Mouse (Mus musculus) bone marrow macrophage, adult 2 months (primary cell): ENCODE results near the gene Tert. TPM values are rescaled to one million over a fixed set of nuclear protein-coding genes. Genes with fewer than 3 reads are reported as not detected.

Source experiments
- H3K27ac ChIP-seq: 2 replicates; pipeline ENCODE4 v1.5.1; 2012; ENCODE audit warnings: low read depth, low read length; ENCODE audit not compliant: insufficient read depth
- H3K4me1 ChIP-seq: 2 replicates; pipeline ENCODE4 v1.6.1; 2012; ENCODE audit warnings: low read length; ENCODE audit not compliant: control insufficient read depth, insufficient read depth
- H3K4me3 ChIP-seq: 2 replicates; pipeline ENCODE4 v1.5.1; 2012; ENCODE audit warnings: mild to moderate bottlenecking, low read length, moderate library complexity; ENCODE audit not compliant: insufficient read depth
- CTCF ChIP-seq: IDR thresholded peaks from 2 replicates; pipeline ENCODE4 v1.5.1; 2012; ENCODE audit warnings: low read depth, mild to moderate bottlenecking, low read length, moderate library complexity
- POLR2A ChIP-seq: IDR thresholded peaks from 2 replicates; pipeline ENCODE4 v1.6.1; 2012; ENCODE audit warnings: mild to moderate bottlenecking, low read depth, low read length, borderline replicate concordance
- polyA plus RNA-seq: library from polyadenylated mRNA; stranded (reverse); fragments of >200 nt; gene quantifications from 2 replicates; pipeline ENCODE4 v1.2.4, GENCODE M21; 2012; ENCODE audit not compliant: missing spikeins, insufficient read depth, insufficient read length

Tert gene
- polyA plus RNA-seq, 1 experiment = not detected

DNA sequence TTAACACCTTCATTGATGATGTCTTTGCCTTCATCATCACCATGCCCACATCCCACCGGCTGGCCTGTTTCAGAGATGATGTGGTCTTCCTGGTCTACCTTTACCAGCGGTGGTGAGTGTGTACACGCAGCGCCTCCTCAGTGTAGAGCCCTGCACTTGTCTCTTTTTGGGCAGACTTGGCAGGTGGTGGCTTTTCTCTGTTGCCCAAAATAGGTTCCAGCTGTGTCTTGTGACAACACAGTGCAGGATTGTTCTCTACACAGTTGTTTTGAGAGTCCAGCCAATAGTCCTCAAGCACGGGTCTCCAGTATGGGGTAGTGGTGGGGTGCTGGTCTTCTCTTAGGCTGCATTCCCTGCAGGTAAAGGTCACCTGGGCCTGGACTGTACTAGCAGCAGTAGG lies 8.3 kb upstream of the Tert start:
- TF ChIP-seq CTCF (no peak), POLR2A (no peak)
- Histone ChIP-seq H3K27ac (no peak overlapping the region), H3K4me3 (no peak overlapping the region), H3K4me1 (no peaks in the 10 kb centered on the region)

DNA sequence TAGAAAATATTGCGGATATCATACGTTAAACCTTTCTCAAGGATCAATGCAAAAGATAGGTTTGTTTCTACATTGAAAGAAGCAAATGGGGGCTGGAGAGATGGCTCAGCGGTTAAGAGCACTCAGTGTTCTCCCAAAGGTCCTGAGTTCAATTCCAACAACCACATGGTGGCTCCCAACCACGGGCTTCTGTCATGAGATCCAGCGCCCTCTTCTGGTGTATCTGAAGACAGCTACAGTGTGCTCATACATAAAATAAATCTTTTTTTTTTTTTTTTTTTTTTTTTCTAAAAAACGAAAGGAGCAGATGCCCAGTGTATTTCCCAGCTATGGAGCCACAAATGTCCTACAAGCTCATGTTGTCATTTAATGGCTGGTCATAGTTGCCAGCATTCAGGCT lies 6.1 kb upstream of the Tert start:
- TF ChIP-seq CTCF (peak; percentile 36), POLR2A (no peak)
- Histone ChIP-seq H3K27ac (no peak overlapping the region), H3K4me1 (no peaks in the 10 kb centered on the region), H3K4me3 (no peak overlapping the region)

DNA sequence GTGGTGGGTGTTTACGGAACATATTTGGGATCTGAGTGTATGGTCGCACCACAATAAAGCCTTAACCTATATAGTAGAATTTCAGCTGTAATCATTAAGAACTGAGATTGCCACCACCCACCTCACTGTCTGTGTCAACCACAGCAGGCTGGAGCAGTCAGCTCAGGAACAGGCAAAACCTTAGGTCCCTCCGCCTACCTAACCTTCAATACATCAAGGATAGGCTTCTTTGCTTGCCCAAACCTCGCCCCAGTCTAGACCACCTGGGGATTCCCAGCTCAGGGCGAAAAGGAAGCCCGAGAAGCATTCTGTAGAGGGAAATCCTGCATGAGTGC lies 334 bp upstream of the Tert start:
- no peak overlapping the region for H3K27ac ChIP-seq
- TF ChIP-seq CTCF = no peak
- TF ChIP-seq POLR2A = no peak
- no peaks in the 10 kb centered on the region for H3K4me1 ChIP-seq
- H3K4me3 ChIP-seq = peak overlapping the region; percentile 59

DNA sequence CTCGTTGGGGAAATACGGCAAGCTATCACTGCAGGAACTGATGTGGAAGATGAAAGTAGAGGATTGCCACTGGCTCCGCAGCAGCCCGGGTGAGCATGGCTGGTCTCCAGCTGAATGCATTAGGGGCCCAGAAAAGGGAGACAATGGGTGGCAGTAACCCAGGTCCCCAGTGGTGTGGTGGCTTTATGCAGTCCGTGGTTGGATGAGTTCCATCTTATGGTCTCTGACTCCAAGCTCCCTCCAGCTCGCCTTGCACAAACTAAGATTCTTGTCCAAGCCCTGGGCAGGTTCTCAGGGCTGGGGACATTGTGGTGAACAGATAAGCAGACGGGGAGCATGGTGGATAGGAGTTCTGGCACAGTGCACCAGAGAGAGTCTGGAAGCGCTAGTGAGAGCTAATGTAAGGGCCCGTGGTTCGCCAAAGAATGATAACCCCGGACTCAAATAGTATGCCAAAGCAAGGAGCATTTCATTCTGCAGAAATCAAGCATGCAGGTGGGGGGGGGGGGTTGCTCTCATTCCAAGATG lies 1.9 kb downstream of the Tert start:
- no peak overlapping the region for H3K27ac ChIP-seq
- TF ChIP-seq CTCF (no peak), POLR2A (no peak)
- no peak overlapping the region for H3K4me3 ChIP-seq
- H3K4me1 ChIP-seq = no peaks in the 10 kb centered on the region

DNA sequence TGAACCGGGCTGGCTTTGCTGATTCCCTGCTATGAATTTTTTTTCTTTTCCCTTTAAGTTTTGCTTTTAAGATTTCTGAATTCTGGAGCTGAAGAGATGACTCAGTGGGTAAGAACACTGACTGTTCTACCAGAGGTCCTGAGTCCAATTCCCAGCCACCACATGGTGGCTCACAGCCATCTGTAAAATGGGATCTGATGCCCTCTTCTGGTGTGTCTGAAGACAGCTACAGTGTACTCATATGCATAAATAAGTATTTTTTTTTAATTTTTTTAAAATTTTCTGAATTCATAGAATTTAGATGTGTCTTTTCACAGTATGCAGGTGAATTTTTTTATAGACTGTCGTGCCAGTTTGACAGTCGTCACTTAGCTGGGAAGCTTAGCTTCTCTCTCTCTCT lies 5.1 kb downstream of the Tert start:
- Histone ChIP-seq H3K4me3 (no peak overlapping the region), H3K27ac (no peak overlapping the region), H3K4me1 (no peaks in the 10 kb centered on the region)
- TF ChIP-seq CTCF (no peak), POLR2A (no peak)

DNA sequence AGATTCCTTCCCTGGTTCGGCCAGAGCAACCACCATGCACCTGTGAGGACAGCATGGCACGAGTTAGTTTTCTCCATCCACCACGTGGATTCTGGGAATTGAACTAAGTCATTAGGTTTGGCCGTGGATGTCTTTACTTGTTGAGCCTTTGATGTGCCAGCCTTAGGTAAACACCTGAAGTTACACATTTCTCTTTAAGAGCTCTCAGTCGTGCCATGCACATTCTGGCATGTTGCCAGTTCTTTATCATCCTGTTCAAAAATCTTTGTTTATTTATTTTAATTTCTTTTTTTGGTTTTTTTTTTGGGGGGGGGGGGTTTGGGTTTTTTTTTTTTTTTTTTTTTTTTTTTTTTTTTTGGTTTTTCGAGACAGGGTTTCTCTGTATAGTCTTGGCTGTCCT lies 11.1 kb downstream of the Tert start:
- no peaks in the 10 kb centered on the region for H3K4me1 ChIP-seq
- H3K4me3 ChIP-seq = no peak overlapping the region
- TF ChIP-seq CTCF (no peak), POLR2A (no peak)
- no peak overlapping the region for H3K27ac ChIP-seq

DNA sequence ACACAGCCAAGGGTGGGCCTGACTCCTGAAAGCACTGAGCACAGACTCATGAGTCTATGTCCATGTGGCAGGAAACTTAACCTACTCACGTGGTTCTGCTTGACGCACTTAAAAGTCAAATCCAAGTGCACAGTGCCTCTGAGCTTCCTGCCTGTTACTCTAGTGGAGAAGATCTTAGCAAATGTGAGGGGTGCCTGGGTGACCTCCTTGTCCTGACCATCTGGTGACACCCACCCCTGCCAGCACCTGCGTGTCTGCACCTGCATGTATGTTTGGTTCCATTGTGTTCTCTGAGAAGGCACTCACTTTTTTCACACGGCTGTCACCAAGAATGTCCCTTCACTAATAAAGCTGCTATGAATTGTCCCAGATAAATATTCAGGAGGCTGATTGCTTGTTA lies 14.6 kb downstream of the Tert start:
- TF ChIP-seq POLR2A (no peak), CTCF (no peak)

DNA sequence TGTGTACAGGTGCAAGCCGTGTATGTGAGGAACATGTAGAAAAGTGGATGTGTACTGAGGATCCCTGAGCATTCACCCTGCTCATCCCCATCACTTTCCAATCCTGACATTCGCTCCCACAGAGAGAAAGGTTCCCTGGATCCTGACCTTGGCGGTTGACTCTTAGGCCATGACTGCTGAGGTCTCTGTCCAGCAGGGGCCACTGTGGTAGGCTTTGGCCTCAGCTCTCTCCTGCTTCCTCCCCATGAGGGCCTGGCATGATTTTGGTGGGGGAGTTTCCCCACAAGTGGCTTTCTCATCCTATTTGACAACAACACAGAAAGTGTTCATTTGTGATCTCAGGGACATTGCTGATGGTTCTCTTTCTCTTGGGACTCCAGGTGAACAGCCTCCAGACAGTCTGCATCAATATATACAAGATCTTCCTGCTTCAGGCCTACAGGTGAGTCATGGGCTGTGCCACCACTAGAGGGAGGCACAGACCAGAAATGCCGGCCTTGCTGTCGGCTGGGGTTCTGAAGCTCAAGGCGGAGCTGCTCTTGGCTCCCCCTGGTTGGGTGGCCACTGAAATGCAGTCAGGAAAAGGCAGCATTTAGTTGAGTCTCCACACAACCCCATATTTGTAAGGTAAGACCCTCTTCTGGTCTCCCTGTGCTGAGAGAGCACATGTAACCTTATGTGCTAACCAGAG lies 19.8 kb downstream of the Tert start:
- Histone ChIP-seq H3K4me1 (no peaks in the 10 kb centered on the region), H3K4me3 (no peak overlapping the region), H3K27ac (no peak overlapping the region)
- no peak for TF ChIP-seq POLR2A
- TF ChIP-seq CTCF = peak; percentile 44

More for the DNA sequence above, 14.6 kb downstream of the Tert start:
- no peak overlapping the region for H3K27ac ChIP-seq
- no peak overlapping the region for H3K4me3 ChIP-seq
- H3K4me1 ChIP-seq = no peaks in the 10 kb centered on the region

DNA sequence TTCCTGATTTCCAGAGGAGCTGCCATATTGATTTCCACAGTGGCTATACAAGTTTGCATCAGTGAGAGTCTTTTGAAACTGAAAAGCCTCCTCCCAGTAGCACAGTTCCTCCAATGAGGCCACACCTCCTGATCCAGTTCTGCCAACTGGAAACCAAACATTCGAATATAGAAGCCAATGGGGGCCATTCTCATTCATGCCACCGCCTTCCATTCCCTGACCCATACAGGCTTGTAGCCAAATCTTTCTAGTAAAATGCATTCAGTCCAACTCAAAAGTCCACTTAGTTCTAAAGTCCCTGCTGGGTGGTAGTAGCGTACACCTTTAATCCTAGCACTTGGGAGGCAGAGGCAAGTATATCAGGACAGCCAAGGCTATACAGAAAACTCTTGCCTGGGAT lies 26.6 kb downstream of the Tert start:
- Histone ChIP-seq H3K27ac (no peak overlapping the region), H3K4me1 (no peaks in the 10 kb centered on the region), H3K4me3 (no peak overlapping the region)
- no peak for TF ChIP-seq POLR2A
- no peak for TF ChIP-seq CTCF

DNA sequence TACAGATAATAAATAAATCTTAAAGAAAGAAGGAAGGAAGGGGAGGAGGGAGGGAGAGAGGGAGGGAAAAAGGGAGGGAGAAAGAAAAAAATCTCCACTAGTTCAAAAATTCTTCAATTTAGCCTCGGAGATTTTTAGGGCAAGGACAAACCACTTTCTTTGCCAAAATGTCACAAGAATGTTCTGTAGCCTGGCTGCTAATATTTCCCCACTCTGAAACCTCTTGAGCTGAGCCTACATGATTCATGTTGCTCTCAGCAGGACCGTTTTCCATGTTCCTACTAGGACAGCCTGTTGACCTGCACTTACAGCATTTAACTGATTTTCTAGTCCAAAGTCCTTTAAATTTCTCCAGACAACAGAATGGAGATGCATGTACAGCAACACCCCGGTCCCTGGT lies 28.3 kb downstream of the Tert start:
- no peaks in the 10 kb centered on the region for H3K4me1 ChIP-seq
- H3K27ac ChIP-seq = no peak overlapping the region
- no peak for TF ChIP-seq POLR2A
- TF ChIP-seq CTCF = no peak
- no peak overlapping the region for H3K4me3 ChIP-seq
